Mouse (Mus musculus): ENCODE data around the gene Ccdc6. TPM values are rescaled to one million over a fixed set of nuclear protein-coding genes. Genes with fewer than 3 reads are reported as not detected.
A peak's percentile ranks its signal among the peaks of the same experiment; 100 is the strongest.

Gene Ccdc6
- 8.9 and 9.8 TPM in 2 replicates for polyA plus RNA-seq (2015; fragmentation: Nextera tagmentation; extraction: Ambion mirVana)

DNA sequence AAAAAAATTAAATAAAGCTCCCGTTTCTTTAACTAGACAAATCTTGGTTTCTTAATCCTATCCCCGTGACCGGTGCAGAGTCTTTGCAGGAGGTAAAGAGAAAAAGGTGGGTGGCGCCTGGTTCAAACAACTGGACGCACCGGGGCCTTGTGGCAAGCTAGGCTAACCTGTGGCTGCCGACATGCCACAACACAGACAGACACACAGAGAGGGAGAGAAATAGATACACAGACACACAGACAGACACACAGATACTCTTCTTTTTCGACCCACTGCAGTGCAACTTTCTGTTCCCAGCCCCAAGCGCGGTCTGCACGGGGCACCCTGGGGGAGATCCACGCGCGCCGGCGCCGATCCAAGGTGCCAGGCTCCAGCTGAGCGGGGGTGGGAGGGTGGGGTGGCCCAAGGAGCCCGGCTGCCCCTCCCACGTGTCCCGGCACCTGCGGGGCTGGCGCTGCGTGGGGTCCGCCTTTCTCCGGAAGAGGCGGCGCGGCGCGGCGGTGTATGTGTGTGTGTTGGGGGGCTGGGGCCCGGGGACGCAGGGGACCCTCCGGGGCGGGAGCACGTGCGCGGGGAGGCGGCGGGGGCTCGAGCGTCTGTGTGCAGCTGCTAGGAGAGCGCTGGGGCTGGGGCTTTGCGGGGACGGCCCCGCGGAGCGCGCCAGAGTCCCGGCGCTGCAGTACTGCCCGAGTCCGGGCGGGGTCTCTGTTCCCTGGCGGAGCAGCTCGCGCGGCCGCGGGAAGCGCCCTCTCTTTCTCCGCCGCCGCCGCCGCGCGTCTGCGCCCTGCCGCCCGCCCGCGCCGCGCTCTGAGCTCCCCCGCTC lies at the start of gene Ccdc6:
Ccdc6 (plus strand) TSS at position 756 of the 823 bp plus-strand sequence.
- H3K27me3 ChIP-seq = no peaks in the 10 kb centered on the region
- H3K27ac ChIP-seq = peak within 1 kb of the TSS; percentile 88
- peak within 1 kb of the TSS; percentile 95 for H3K4me3 ChIP-seq (replicated peaks)
- no peaks in the 10 kb centered on the region for H3K9me3 ChIP-seq (replicated peaks)
- H3K9ac ChIP-seq = peak within 1 kb of the TSS; percentile 94
- 1% methylated on average over 52 of the region's 77 CpGs for WGBS (ENCODE audit: insufficient replicate concordance)
- H3K4me1 ChIP-seq (replicated peaks) = peaks cover 57% of the 10 kb centered on the region
- ATAC-seq (ENCODE audit: low read depth) (peak; percentile 84), DNase-seq (peak; percentile 70)
- peak within 1 kb of the TSS; percentile 98 for H3K4me2 ChIP-seq
- H3K36me3 ChIP-seq = peaks cover 15% of the 10 kb centered on the region

DNA sequence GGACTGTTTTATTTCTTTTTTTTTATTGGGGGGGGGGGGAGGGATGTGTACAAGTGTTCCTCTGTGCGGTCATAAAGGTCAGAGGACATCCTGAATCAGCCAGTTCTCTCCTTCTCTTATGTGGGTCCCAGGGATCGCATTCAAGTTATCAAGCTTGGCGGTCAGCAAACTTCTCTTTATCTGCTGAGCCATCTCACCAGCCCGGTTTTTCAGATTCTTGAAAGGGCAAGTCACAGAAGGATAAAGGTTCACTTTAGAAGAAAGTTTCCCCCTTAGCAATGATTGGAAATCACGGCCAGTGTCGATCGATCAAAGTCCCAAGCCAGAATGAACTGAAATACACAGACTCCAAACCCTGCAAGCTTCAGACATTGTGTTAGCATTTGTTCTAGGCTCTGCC lies 47.1 kb upstream of the Ccdc6 start:
- peaks cover 4% of the 10 kb centered on the region; the same call in 1 of the 2 replicates for H3K9me3 ChIP-seq (replicated peaks)
- DNase-seq (no peak), ATAC-seq (ENCODE audit: low read depth) (no peak)
- WGBS (ENCODE audit: insufficient replicate concordance) = 69% methylated on average over 7 of the region's 7 CpGs
- H3K4me3 ChIP-seq (replicated peaks) = no peak overlapping the region
- no peaks in the 10 kb centered on the region for H3K27me3 ChIP-seq
- no peaks in the 10 kb centered on the region for H3K36me3 ChIP-seq
- no peak overlapping the region for H3K4me2 ChIP-seq
- H3K9ac ChIP-seq = no peak overlapping the region
- H3K27ac ChIP-seq = no peak overlapping the region
- no peaks in the 10 kb centered on the region for H3K4me1 ChIP-seq (replicated peaks)

DNA sequence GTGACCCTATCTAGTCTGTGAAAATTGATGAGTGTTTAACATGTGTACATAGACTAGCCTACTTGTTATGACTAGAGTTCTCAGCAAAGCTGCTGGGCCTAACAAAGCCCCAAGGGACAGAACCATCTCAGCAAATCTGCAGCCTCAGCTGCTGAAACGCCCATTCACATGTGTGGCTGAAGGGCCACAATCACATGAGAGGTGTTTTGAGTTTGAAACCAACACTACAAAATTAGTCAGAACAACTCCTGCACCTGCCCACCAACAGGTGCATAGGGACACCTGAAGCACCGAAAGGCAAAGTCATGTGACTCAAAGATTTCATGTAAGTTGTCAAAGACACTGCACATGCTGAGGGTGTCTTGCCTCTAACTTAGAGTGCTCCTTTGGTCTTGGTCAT lies 41.6 kb upstream of the Ccdc6 start:
- Histone ChIP-seq H3K4me1 (replicated peaks) (no peaks in the 10 kb centered on the region), H3K27me3 (no peaks in the 10 kb centered on the region), H3K4me3 (replicated peaks) (no peak overlapping the region), H3K36me3 (no peaks in the 10 kb centered on the region), H3K4me2 (no peak overlapping the region), H3K9ac (no peak overlapping the region), H3K9me3 (replicated peaks) (peaks cover 4% of the 10 kb centered on the region; the same call in 1 of the 2 replicates), H3K27ac (no peak overlapping the region)
- WGBS (ENCODE audit: insufficient replicate concordance) = 67% methylated on average over 2 of the region's 2 CpGs
- no peak for DNase-seq
- ATAC-seq (ENCODE audit: low read depth) = no peak

DNA sequence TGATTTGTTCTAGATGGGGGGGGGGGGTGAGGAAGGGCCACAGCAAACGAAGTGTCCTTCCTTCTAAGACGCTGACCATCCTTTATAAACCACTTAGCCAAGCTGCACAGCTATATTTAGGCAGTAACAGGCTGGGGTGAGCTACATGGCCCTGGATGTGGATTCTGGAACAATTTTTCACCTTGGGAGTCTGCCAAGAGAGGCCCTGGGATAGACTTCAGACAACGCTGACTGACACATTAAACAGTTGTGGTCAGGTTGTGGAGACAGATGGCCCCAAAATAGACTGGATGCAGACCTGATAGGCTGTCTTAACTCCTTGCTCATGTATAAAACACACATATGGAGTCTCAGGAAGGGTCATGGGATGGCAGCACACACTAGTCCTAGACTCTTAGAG lies 39.9 kb upstream of the Ccdc6 start:
- H3K4me3 ChIP-seq (replicated peaks) = no peak overlapping the region
- H3K9ac ChIP-seq = no peak overlapping the region
- H3K4me1 ChIP-seq (replicated peaks) = no peaks in the 10 kb centered on the region
- WGBS (ENCODE audit: insufficient replicate concordance) = 49% methylated on average over 3 of the region's 3 CpGs
- no peaks in the 10 kb centered on the region for H3K36me3 ChIP-seq
- H3K9me3 ChIP-seq (replicated peaks) = peaks cover 4% of the 10 kb centered on the region; the same call in 1 of the 2 replicates
- DNase-seq (no peak), ATAC-seq (ENCODE audit: low read depth) (no peak)
- no peaks in the 10 kb centered on the region for H3K27me3 ChIP-seq
- no peak overlapping the region for H3K27ac ChIP-seq
- no peak overlapping the region for H3K4me2 ChIP-seq

DNA sequence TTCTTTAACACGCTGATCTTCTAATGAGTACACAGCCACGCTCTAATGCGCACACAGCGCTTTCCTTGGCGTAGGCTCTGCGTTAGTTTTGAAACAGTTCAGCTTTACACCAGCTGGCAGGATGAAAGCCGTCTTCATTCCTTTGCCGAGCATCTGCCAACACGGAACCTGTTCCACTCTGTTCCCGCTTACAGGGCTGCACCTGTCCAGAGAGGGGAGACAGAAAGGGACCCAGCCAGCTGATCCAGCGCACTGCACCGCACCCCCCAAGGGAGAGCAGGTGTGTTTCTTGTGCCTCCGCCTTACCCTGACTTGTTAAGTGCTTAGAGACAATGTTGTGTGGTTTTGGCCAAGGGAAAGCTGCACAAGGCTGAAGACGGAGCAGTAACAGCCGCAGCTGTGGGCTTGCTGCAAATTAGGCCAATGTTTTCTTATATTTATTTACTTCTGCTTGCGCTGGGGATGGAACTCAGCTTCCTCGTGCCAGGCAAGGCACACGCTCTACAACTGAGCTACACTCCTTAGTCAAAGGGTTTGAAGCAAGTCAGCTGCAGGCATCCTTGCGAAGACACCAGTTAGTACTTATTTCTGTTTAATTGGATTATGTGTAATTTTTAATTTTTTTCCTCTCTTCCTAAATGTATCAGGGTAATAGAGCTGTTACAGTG lies 36.8 kb upstream of the Ccdc6 start:
- ATAC-seq (ENCODE audit: low read depth) (no peak), DNase-seq (no peak)
- Histone ChIP-seq H3K9me3 (replicated peaks) (no peaks in the 10 kb centered on the region), H3K4me2 (no peak overlapping the region), H3K27me3 (no peaks in the 10 kb centered on the region), H3K4me3 (replicated peaks) (no peak overlapping the region), H3K36me3 (no peaks in the 10 kb centered on the region), H3K4me1 (replicated peaks) (no peaks in the 10 kb centered on the region), H3K9ac (no peak overlapping the region), H3K27ac (no peak overlapping the region)
- WGBS (ENCODE audit: insufficient replicate concordance) = 70% methylated on average over 19 of the region's 19 CpGs

DNA sequence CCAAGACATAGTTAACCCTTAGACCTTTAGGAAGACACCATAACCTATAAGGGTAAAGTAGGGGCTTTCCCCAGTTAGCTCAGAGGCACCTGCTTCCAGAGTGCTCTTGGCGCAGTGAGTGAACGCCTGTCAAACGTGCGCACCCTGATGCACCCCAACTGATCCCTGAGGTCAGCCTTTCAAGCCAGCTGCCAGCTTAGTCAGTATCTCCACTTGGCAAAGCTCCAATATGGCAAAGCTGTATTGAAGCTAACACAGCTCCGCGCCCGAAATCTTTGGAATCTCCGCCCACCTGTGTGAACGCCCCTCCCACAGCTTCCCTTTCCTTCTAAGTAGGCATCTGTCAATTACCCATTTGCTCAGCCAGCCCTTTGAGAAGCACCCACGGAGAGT lies 36.2 kb upstream of the Ccdc6 start:
- ATAC-seq (ENCODE audit: low read depth) = no peak

DNA sequence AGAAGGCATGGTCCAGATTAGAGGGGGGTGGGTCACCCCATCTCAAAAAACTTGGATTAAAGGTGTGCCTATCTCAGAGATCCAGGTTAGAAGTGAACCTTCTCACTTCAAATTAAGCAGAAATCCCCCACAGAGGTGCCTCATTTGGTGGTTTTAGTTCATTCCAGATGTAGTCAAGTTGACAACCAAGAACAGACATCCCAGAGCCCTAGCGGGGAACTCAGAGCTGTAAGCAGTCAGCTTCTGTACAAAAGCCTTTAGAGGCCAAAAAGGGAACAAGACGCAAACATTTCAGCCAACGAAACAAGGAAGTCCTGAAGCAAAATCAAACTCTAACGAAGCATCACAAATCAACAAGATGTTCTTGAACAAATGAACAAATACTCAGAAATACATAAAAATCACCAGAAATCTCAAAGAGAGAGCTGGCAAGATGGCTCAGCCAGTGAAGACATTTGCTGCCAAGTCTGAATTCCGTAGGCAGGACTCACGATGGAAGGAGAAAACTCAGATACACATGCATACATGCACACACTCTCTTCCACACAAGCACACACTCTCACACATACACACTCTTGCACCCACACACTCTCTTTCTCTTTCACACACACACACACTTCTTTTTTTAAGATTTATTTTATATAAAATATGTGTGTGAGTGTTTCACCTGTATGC lies 32.9 kb upstream of the Ccdc6 start:
- no peak for DNase-seq
- ATAC-seq (ENCODE audit: low read depth) = no peak
- WGBS (ENCODE audit: insufficient replicate concordance) = 67% methylated on average over 6 of the region's 6 CpGs

More for the DNA sequence above, 36.2 kb upstream of the Ccdc6 start:
- 35% methylated on average over 10 of the region's 10 CpGs for WGBS (ENCODE audit: insufficient replicate concordance)
- Histone ChIP-seq H3K9me3 (replicated peaks) (no peaks in the 10 kb centered on the region), H3K27me3 (no peaks in the 10 kb centered on the region), H3K9ac (no peak overlapping the region), H3K4me1 (replicated peaks) (no peaks in the 10 kb centered on the region), H3K27ac (no peak overlapping the region), H3K4me2 (no peak overlapping the region), H3K36me3 (no peaks in the 10 kb centered on the region), H3K4me3 (replicated peaks) (no peak overlapping the region)
- DNase-seq = no peak

DNA sequence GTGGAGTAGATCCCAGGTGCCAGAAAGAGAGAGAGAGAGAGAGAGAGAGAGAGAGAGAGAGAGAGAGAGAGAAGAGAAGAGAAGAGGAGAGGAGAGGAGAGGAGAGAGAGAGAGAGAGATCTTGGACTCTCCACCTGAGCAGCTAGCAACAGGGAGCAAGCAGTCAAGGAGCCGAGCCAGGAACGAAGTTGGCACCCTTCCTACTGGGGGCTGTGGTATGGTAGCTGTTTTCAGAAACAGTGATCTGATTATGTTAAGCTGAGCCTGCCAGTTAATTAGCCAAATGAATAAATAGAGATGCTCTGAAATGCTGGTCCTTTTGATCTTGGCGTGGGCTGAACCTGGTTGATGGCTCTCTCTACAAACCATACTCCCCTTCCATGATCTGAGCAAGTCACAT lies 31.7 kb upstream of the Ccdc6 start:
- DNase-seq (no peak), ATAC-seq (ENCODE audit: low read depth) (no peak)
- no peaks in the 10 kb centered on the region for H3K27me3 ChIP-seq
- 65% methylated on average over 3 of the region's 3 CpGs for WGBS (ENCODE audit: insufficient replicate concordance)
- H3K9me3 ChIP-seq (replicated peaks) = no peaks in the 10 kb centered on the region
- H3K4me2 ChIP-seq = no peak overlapping the region
- no peaks in the 10 kb centered on the region for H3K4me1 ChIP-seq (replicated peaks)
- no peak overlapping the region for H3K27ac ChIP-seq
- H3K36me3 ChIP-seq = no peaks in the 10 kb centered on the region
- H3K9ac ChIP-seq = no peak overlapping the region
- no peak overlapping the region for H3K4me3 ChIP-seq (replicated peaks)

More for the DNA sequence above, 32.9 kb upstream of the Ccdc6 start:
- Histone ChIP-seq H3K27ac (no peak overlapping the region), H3K9me3 (replicated peaks) (no peaks in the 10 kb centered on the region), H3K36me3 (no peaks in the 10 kb centered on the region), H3K4me1 (replicated peaks) (no peaks in the 10 kb centered on the region), H3K9ac (no peak overlapping the region), H3K4me2 (no peak overlapping the region), H3K4me3 (replicated peaks) (no peak overlapping the region), H3K27me3 (no peaks in the 10 kb centered on the region)

DNA sequence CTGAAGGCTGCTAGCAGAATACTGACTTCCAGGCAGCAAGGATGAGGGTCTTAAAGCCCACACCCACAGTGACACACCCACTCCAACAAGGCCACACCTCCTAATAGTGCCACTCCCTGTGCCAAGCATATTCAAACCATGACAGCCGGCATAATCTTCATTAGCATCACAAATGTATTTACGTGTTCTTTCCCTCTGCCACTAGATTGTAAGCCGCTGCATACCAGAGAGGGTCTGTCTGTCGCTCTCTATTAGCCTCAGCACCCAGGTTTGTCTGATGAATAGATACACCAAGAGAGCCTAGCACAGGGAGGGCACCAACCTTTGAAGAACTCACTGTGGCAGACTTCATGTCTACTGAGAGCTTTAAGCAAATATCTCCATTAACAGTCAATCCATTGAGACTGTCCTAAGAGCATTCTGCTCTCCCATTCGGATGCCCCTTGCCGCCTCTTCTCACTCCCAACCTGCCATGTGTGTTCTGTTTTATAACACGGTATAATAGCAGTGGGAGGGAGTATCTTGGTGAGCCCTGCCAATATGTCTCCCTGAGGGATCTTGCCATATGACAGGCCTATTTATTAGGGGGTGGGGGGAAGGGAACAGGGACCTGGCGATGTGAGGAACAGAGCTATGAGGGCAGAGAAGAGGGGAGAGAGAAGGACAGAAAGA lies 30.3 kb upstream of the Ccdc6 start:
- no peaks in the 10 kb centered on the region for H3K36me3 ChIP-seq
- H3K27ac ChIP-seq = no peak overlapping the region
- no peaks in the 10 kb centered on the region for H3K4me1 ChIP-seq (replicated peaks)
- ATAC-seq (ENCODE audit: low read depth) = no peak
- H3K4me2 ChIP-seq = no peak overlapping the region
- no peak overlapping the region for H3K9ac ChIP-seq
- H3K9me3 ChIP-seq (replicated peaks) = peaks cover 6% of the 10 kb centered on the region; the same call in 1 of the 2 replicates
- no peaks in the 10 kb centered on the region for H3K27me3 ChIP-seq
- no peak for DNase-seq
- H3K4me3 ChIP-seq (replicated peaks) = no peak overlapping the region
- WGBS (ENCODE audit: insufficient replicate concordance) = 60% methylated on average over 8 of the region's 8 CpGs

DNA sequence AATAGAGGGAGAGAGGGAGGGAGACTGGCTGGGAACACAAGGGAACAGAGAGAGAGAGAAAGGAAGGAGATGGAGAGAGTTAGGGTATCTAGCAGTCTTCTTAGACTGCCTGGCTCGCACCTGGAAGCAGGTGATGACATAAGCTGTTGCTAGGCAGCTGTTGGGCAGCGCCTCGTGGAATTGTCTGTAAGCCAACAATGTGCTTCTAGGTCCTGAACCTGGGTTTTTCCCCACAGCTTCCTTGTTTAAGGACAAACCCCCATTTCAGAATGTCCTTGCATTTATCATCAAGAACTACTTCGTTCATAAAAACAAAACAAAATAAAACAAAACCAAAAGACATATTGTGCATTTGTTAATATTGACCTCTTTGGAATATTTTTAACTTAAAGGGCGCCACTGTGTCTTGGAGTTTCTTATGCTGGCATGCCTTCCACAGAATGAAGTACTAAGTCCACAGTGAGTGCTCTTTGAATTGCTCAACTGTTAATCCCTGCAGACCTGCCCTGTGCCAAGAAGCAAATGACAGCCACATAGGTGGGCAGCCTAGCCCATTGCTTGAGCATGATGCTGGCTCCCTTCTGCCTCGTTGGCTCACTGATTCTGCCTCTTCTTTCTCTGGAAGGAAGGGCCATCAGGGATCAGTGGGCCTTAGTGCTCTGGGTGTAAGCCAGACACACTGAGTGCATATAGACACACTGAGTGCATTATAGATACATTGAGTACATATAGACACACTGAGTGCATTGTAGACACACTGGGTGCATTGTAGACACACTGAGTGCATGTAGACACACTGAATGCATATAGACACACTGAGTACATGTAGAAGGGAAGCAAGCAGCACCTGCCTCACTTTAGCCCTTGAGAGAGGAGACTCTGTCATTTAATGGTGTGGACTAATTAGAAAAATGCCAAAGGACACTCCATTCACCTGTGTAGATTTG lies 29.5 kb upstream of the Ccdc6 start:
- Histone ChIP-seq H3K27me3 (no peaks in the 10 kb centered on the region), H3K4me2 (no peak overlapping the region), H3K4me3 (replicated peaks) (no peak overlapping the region), H3K4me1 (replicated peaks) (no peaks in the 10 kb centered on the region), H3K9ac (no peak overlapping the region), H3K36me3 (no peaks in the 10 kb centered on the region), H3K9me3 (replicated peaks) (peaks cover 6% of the 10 kb centered on the region; the same call in 1 of the 2 replicates), H3K27ac (no peak overlapping the region)
- ATAC-seq (ENCODE audit: low read depth) = no peak
- WGBS (ENCODE audit: insufficient replicate concordance) = 50% methylated on average over 6 of the region's 6 CpGs
- no peak for DNase-seq
